ENCODE assay signal across 8 mouse cellular contexts in the genomic region with DNA sequence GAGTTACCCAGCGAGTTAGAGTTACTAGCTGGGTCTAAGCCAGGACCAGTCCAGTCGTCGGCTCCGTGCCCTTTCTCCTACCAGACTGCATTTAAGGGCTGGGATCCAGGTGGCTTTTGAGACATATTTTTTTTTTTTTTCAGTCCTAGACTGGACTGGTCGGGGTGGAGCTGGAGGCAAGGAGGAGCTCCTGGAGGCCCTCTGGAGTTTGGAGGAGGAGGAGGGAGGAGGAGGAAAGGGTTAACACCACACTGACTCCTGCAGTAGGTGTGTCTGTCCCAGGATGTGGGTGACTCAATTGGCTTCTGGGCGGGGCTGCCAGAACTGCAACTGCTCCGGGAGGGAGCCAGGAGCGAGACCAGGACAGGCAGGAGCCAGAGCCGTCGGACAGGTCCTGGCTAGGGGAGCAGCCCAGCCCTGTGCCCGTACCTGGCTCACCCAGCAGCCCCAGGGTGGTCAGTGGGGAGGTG. TPM values are rescaled to one million over a fixed set of nuclear protein-coding genes. Genes with fewer than 3 reads are reported as not detected.
DNase-seq lines count a peak whose midpoint lies in the region; ATAC-seq and TF ChIP-seq lines count a peak whose summit lies in the region.

No protein-coding gene starts in this region.

- peak overlapping the region; percentile 82 for H3K4me2 ChIP-seq in intestine, postnatal 0 days (replicated peaks; ENCODE audit: low read depth)
- H3K4me2 ChIP-seq in stomach, embryonic 14.5 days (replicated peaks; ENCODE audit: low read depth, low read length), result peak overlapping the region; percentile 62

- TF ChIP-seq CTCF in intestine, postnatal 0 days (IDR thresholded peaks at IDR 0.05; ENCODE audit: low read depth), result no peak
- no peak for TF ChIP-seq CTCF in lung, adult 2 months (IDR thresholded peaks at IDR 0.05; ENCODE audit: insufficient read depth, low read length)

- peak; percentile 21 to 28 for DNase-seq in cerebellum, postnatal 10 days
- no peak for DNase-seq in cerebellum, adult 11 months
- peak; percentile 36 for DNase-seq in embryo, embryonic 9.5 days (ENCODE audit: extremely low spot score)
- peak; percentile 73 to 88 for DNase-seq in heart, adult 18-20 months
- DNase-seq in lung, adult 2 months, result peak; percentile 73
- no peak for DNase-seq in cerebellum, adult 8-10 months

- TF ChIP-seq POLR2A in lung, adult 2 months (IDR thresholded peaks at IDR 0.05; ENCODE audit: borderline replicate concordance, extremely low read depth, low read depth, low read length), result peak; percentile 72; the same call in 1 of the 2 replicates

- 6% methylated on average over 11 of the region's 11 CpGs for WGBS in intestine, postnatal 0 days
- WGBS in lung, adult 2 months, result 3% methylated on average over 11 of the region's 11 CpGs
- 8% methylated on average over 11 of the region's 11 CpGs for WGBS in stomach, embryonic 14.5 days

- H3K27ac ChIP-seq in intestine, postnatal 0 days (ENCODE audit: low read depth, low read length), result peak overlapping the region; percentile 81
- peak overlapping the region; percentile 78; the same call in 1 of the 2 replicates for H3K27ac ChIP-seq in stomach, embryonic 14.5 days (ENCODE audit: low read length)

- peak overlapping the region; percentile 72 for H3K9ac ChIP-seq in intestine, postnatal 0 days (ENCODE audit: low read depth, low read length)
- H3K9ac ChIP-seq in stomach, embryonic 14.5 days (replicated peaks; ENCODE audit: low read depth, low read length), result peak overlapping the region; percentile 53; the same call in 1 of the 2 replicates

- H3K27me3 ChIP-seq in intestine, postnatal 0 days (replicated peaks; ENCODE audit: control insufficient read depth, insufficient read depth, low read length), result no peaks in the 10 kb centered on the region
- no peaks in the 10 kb centered on the region for H3K27me3 ChIP-seq in stomach, embryonic 14.5 days (ENCODE audit: control insufficient read depth, insufficient read depth, low read length)

- H3K4me1 ChIP-seq in intestine, postnatal 0 days (replicated peaks; ENCODE audit: control insufficient read depth, insufficient read depth, low read length), result peaks cover 6% of the 10 kb centered on the region
- H3K4me1 ChIP-seq in lung, adult 2 months (ENCODE audit: control insufficient read depth, insufficient read depth, low read length), result peaks cover 22% of the 10 kb centered on the region
- H3K4me1 ChIP-seq in stomach, embryonic 14.5 days (ENCODE audit: control insufficient read depth, insufficient read depth, low read length), result peaks cover 15% of the 10 kb centered on the region

- H3K36me3 ChIP-seq in intestine, postnatal 0 days (ENCODE audit: control insufficient read depth, insufficient read depth), result peaks cover 59% of the 10 kb centered on the region
- H3K36me3 ChIP-seq in stomach, embryonic 14.5 days (ENCODE audit: control insufficient read depth, insufficient read depth, low read length), result peaks cover 57% of the 10 kb centered on the region

- peak; percentile 87 for ATAC-seq in intestine, postnatal 0 days
- ATAC-seq in stomach, embryonic 14.5 days (ENCODE audit: insufficient number of reproducible peaks, insufficient read depth, low FRiP score, low read depth), result peak; percentile 91

- H3K4me3 ChIP-seq in intestine, postnatal 0 days (ENCODE audit: low read depth, low read length), result peak overlapping the region; percentile 50
- H3K4me3 ChIP-seq in lung, adult 2 months (replicated peaks; ENCODE audit: extremely low read depth, low read depth, low read length), result peak overlapping the region; percentile 50
- H3K4me3 ChIP-seq in stomach, embryonic 14.5 days (ENCODE audit: low read depth, low read length), result peak overlapping the region; percentile 30

- no peaks in the 10 kb centered on the region for H3K9me3 ChIP-seq in intestine, postnatal 0 days (ENCODE audit: control insufficient read depth)
- H3K9me3 ChIP-seq in stomach, embryonic 14.5 days (ENCODE audit: control insufficient read depth, low read depth, low read length), result no peaks in the 10 kb centered on the region

RNA-seq across cellular contexts. Expression of gene Tnks1bp1, which starts 12.8 kb away (rescaled TPM):
- total RNA-seq in heart, adult 18-20 months (2021), result 10 to 100 TPM; 48.1 to 51.2 TPM
- 18.0 and 19.5 TPM in 2 replicates for polyA plus RNA-seq in intestine, postnatal 0 days (2015; fragmentation: Nextera tagmentation; extraction: Ambion mirVana)
- polyA plus RNA-seq in lung, adult 2 months (2012; rRNA removed), result 208 and 218 TPM in 2 replicates
- 13.3 and 15.6 TPM in 2 replicates for polyA plus RNA-seq in stomach, embryonic 14.5 days (2014; fragmentation: Nextera tagmentation; extraction: Ambion mirVana)

RNA-seq across cellular contexts. Expression of gene P2rx3, which starts 23.4 kb away (rescaled TPM):
- under 1 TPM; 0.20 to 0.44 TPM for total RNA-seq in heart, adult 18-20 months (2021)
- polyA plus RNA-seq in intestine, postnatal 0 days (2015; fragmentation: Nextera tagmentation; extraction: Ambion mirVana), result 0.18 and 0.26 TPM in 2 replicates
- polyA plus RNA-seq in lung, adult 2 months (2012; rRNA removed), result 0.20 and 0.27 TPM in 2 replicates
- 0.67 and 0.68 TPM in 2 replicates for polyA plus RNA-seq in stomach, embryonic 14.5 days (2014; fragmentation: Nextera tagmentation; extraction: Ambion mirVana)

RNA-seq across cellular contexts. Expression of gene Ssrp1, which starts 23.6 kb away (rescaled TPM):
- 10 to 100 TPM; 36.7 to 43.5 TPM for total RNA-seq in heart, adult 18-20 months (2021)
- polyA plus RNA-seq in intestine, postnatal 0 days (2015; fragmentation: Nextera tagmentation; extraction: Ambion mirVana), result 71.9 and 73.0 TPM in 2 replicates
- polyA plus RNA-seq in lung, adult 2 months (2012; rRNA removed), result 72.9 and 97.8 TPM in 2 replicates
- 277 and 280 TPM in 2 replicates for polyA plus RNA-seq in stomach, embryonic 14.5 days (2014; fragmentation: Nextera tagmentation; extraction: Ambion mirVana)

Comparison
In these comparisons a context has a peak if more than half of its experiments do, and no peak if none do; other contexts are left out.
1. DNase-seq: peak in cerebellum, postnatal 10 days (2 of 2), embryo, embryonic 9.5 days (single experiment), heart, adult 18-20 months (2 of 2) and lung, adult 2 months (single experiment); none in cerebellum, adult 11 months (single experiment) and cerebellum, adult 8-10 months (single experiment).
2. RNA of gene Tnks1bp1, which starts 12.8 kb away (polyA plus RNA-seq): 208 to 218 TPM in lung, adult 2 months; 18.0 to 19.5 TPM in intestine, postnatal 0 days and 13.3 to 15.6 TPM in stomach, embryonic 14.5 days; every median in the first group is over 10 times any median in the second.
3. Peak in every context shown above with its lines, with median percentiles within 50 percentile points of each other: H3K4me3 ChIP-seq.